Mouse (Mus musculus) heart, adult 9 months (tissue): Measurements from ENCODE around the gene Dnah10.

Source experiments
- DNase-seq, 2 experiments: peaks; one replicate each; pipeline ENCODE4 v3.0.0; 2022; ENCODE audit warnings: low spot score in 2 of 2

Gene Dnah10

GRCm38 (mm10) chr5:124812466-124812865, 87.6 kb downstream of the Dnah10 start:
- no peak for DNase-seq

GRCm38 (mm10) chr5:124814797-124815196, 89.9 kb downstream of the Dnah10 start:
- no peak for DNase-seq

- DNase-seq, result no peak
Observed at GRCm38 (mm10) chr5:124817050-124817449, 92.2 kb downstream of the Dnah10 start.

GRCm38 (mm10) chr5:124822128-124822894, 97.4 kb downstream of the Dnah10 start:
- DNase-seq, result no peak

- DNase-seq, result no peak
Observed at GRCm38 (mm10) chr5:124830331-124830730, 105.4 kb downstream of the Dnah10 start.

GRCm38 (mm10) chr5:124835218-124835617, 110.3 kb downstream of the Dnah10 start:
- DNase-seq, result no peak

- DNase-seq, result no peak
Observed at GRCm38 (mm10) chr5:124836075-124836474, 111.2 kb downstream of the Dnah10 start.

GRCm38 (mm10) chr5:124836621-124837020, 111.7 kb downstream of the Dnah10 start:
- no peak for DNase-seq

- no peak for DNase-seq
Observed at GRCm38 (mm10) chr5:124840202-124840601, 115.3 kb downstream of the Dnah10 start.

GRCm38 (mm10) chr5:124840669-124841068, 115.8 kb downstream of the Dnah10 start:
- no peak for DNase-seq

- peak in 1 of 2 experiments; percentile 27 for DNase-seq
Observed at GRCm38 (mm10) chr5:124843386-124843785, 118.5 kb downstream of the Dnah10 start.

GRCm38 (mm10) chr5:124844929-124845328, 120.0 kb downstream of the Dnah10 start:
- no peak for DNase-seq

GRCm38 (mm10) chr5:124847014-124847413, 122.1 kb downstream of the Dnah10 start:
- no peak for DNase-seq

GRCm38 (mm10) chr5:124848994-124849393, 124.1 kb downstream of the Dnah10 start:
- DNase-seq, result no peak

- DNase-seq, result no peak
Observed at GRCm38 (mm10) chr5:124851572-124851971, 126.7 kb downstream of the Dnah10 start.

- no peak for DNase-seq
Observed at GRCm38 (mm10) chr5:124852294-124852693, 127.4 kb downstream of the Dnah10 start.

GRCm38 (mm10) chr5:124853079-124853478, 128.2 kb downstream of the Dnah10 start:
- no peak for DNase-seq

- DNase-seq, result no peak
Observed at GRCm38 (mm10) chr5:124854202-124854601, 129.3 kb downstream of the Dnah10 start.

GRCm38 (mm10) chr5:124860013-124860412, 135.1 kb downstream of the Dnah10 start:
- no peak for DNase-seq

GRCm38 (mm10) chr5:124861463-124861862, 136.6 kb downstream of the Dnah10 start:
- DNase-seq, result peak; percentile 13 to 22

- peak; percentile 95 for DNase-seq
Observed at GRCm38 (mm10) chr5:124862013-124862866, 137.4 kb downstream of the Dnah10 start, which contains the start of the genes Ccdc92 and Zfp664. Gene Ccdc92, minus strand, starts transcription at chr5:124862424. Gene Zfp664, plus strand, starts transcription at chr5:124862691.

GRCm38 (mm10) chr5:124862871-124863741, 138.2 kb downstream of the Dnah10 start:
- DNase-seq, result no peak
